Mouse (Mus musculus): Measurements from ENCODE around the gene Slc16a11. TPM values are rescaled to one million over a fixed set of nuclear protein-coding genes. Genes with fewer than 3 reads are reported as not detected.
"Not testable (repeated sequence)": the region's sequence is repeated elsewhere in the genome, so short reads cannot be mapped to it uniquely, and the experiment has no call there.

Gene Slc16a11
- under 1 TPM in 1 of 2 experiments, not detected in 1; 0.23 TPM for total RNA-seq (2021)
- long read RNA-seq, experiment 1, partial matches to known transcripts: 1 of 1 reads
- long read RNA-seq, experiment 1, other reads (novel, unspliced or antisense): 0 of 1 reads
- long read RNA-seq, experiment 2: 0 reads

DNA sequence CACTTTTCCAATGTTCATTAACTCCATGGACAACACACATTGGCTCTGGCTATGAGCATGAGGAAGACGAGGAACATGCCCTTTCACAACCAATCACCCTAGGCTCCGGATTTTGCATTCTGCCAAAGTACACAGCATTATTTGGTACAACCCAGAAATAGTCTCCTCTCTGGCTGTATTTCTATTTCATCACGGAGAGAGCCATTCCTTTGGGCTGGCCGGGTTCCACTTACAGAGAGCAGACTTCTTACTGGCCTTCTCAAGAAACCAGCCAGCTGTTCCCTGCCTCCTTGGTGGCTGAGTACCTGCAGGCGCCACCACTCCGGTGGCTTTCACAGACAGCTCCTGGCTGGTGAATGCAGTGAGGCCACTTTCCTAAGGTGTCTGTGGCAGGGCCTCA is at the start of gene Slc16a11:
Gene Slc16a11, plus strand, starts transcription at position 330 of the 400 bp plus-strand sequence.
- DNase-seq: no peak

- peak; percentile 25 to 37 for DNase-seq
These were observed 46.3 kb upstream of the Slc16a11 start for GRCm38 (mm10) chr11:70165972-70166921.

- DNase-seq: no peak
These were observed 44.4 kb upstream of the Slc16a11 start for GRCm38 (mm10) chr11:70168136-70168535.

DNA sequence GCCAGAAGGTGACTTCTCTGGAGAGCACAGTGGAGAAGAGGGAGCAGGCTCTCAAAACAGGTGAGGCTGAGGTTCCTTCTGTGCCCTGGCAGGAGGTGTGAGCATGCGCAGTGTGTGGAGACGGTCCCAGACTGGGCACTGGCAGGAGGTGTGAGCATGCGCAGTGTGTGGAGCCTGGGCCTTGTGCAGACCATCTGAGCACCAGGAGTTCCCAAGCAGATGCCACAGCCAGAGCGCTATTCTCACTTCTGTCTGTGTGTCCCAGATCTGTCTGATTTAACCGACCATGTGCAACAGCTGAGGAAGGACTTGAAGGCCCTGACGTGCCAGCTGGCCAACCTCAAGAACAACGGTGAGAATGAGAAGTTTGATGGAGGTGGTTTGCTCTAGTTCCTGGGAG is 43.1 kb upstream of the Slc16a11 start:
- DNase-seq: not testable (repeated sequence)

- DNase-seq: no peak
These were observed 42.3 kb upstream of the Slc16a11 start for GRCm38 (mm10) chr11:70170291-70170690.

GRCm38 (mm10) chr11:70171181-70171580 is 41.4 kb upstream of the Slc16a11 start:
- DNase-seq: no peak

- DNase-seq: peak; percentile 37 to 55
These were observed 40.7 kb upstream of the Slc16a11 start for GRCm38 (mm10) chr11:70171847-70172246.

- no peak for DNase-seq
These were observed 40.3 kb upstream of the Slc16a11 start for GRCm38 (mm10) chr11:70172298-70172697.

- no peak for DNase-seq
These were observed 38.1 kb upstream of the Slc16a11 start for GRCm38 (mm10) chr11:70174491-70174890.

GRCm38 (mm10) chr11:70177647-70178046 is 34.9 kb upstream of the Slc16a11 start:
- DNase-seq: peak in 1 of 2 experiments; percentile 13

DNA sequence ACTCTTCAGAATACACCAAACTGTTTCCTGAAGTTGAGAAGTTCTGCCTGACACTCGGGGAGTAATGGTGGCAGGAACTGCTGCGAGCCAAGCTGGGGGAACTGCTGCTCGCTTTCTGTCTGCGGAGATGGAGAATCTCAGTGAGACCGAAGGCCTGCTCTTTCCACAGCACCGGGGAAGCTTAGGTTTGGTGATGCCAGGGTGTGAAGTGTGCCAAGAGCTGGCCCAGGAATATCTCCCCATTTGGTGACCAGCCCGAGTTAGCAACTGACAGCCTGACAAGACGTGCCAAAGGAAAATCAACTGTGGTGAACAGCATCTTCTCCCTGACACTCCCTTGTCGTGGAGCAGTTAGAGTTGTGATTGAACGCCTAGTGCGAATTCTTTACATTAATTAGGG is 34.2 kb upstream of the Slc16a11 start:
- no peak for DNase-seq

- DNase-seq: no peak
These were observed 33.8 kb upstream of the Slc16a11 start for GRCm38 (mm10) chr11:70178756-70179155.

- DNase-seq: peak; percentile 30 to 51
These were observed 33.2 kb upstream of the Slc16a11 start for GRCm38 (mm10) chr11:70179401-70179800.

GRCm38 (mm10) chr11:70180496-70180895 is 32.1 kb upstream of the Slc16a11 start:
- DNase-seq: no peak

- no peak for DNase-seq
These were observed 27.4 kb upstream of the Slc16a11 start for GRCm38 (mm10) chr11:70185120-70185519.

- DNase-seq: peak; percentile 69 to 77
These were observed 23.0 kb upstream of the Slc16a11 start for GRCm38 (mm10) chr11:70189319-70190134.

- no peak for DNase-seq
These were observed 21.4 kb upstream of the Slc16a11 start for GRCm38 (mm10) chr11:70191188-70191587.

- DNase-seq: no peak
These were observed 20.4 kb upstream of the Slc16a11 start for GRCm38 (mm10) chr11:70192157-70192556.

GRCm38 (mm10) chr11:70193354-70194285 is 18.9 kb upstream of the Slc16a11 start:
- DNase-seq: no peak

- DNase-seq: peak in 1 of 2 experiments; percentile 39
These were observed 14.2 kb upstream of the Slc16a11 start for GRCm38 (mm10) chr11:70198332-70198731.

GRCm38 (mm10) chr11:70199107-70199506 is 13.4 kb upstream of the Slc16a11 start:
- no peak for DNase-seq

Data from adrenal gland, postnatal 36 days (tissue).